Mouse (Mus musculus) T-helper 2 cell (primary cell): ENCODE measurements around the gene Sdk2.

Experiments used
- in situ Hi-C: fragments of 300-600 bp; cut with MboI, MseI; formaldehyde crosslinking; loops from one replicate; pipeline ENCODE4 v1.15.1; 2025; ENCODE audit warnings: high pct_unique_total_duplicates

Sdk2 gene

DNA sequence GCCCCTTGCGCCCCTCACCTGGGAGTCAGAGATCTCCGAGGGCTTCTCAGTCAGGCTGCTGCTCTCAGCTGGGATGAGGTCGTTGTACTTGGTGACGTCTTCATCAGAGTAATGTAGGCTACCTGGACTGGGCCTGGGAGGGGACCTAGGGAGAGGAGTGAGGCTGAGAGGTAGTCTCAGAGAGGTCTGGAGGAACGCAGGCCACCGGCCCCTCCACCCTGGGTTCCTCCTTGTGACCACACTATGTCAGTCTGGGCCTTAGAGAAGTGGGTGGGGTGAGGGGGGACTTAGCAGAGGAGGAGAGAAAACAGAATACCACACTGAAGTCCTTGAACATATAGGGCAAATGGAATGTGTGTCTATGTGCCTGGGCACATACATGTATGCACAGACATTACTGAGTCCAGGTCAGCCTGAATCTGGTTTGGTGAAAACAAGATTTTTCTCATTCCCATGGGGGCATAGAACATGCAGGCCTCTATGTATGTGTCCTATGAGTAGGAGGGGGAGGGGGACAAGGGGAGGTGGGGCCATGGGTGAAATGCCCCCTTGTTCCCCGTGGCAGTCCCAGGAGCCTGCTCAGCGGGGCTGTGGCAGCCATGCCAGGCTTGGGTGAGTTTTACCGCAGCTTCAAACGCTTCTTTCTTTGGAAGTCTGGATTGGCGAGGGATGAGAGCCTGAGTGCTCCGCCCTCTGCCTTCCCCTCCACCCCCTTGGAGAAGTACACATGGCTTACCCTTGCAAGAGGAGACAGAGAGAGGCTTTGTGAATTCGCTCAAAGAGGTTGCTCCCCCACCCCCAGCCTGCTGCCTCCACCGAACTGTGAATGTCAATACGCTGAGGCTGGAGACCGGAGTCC lies 275.3 kb downstream of the Sdk2 start:
- in situ Hi-C loops: no loop called here

DNA sequence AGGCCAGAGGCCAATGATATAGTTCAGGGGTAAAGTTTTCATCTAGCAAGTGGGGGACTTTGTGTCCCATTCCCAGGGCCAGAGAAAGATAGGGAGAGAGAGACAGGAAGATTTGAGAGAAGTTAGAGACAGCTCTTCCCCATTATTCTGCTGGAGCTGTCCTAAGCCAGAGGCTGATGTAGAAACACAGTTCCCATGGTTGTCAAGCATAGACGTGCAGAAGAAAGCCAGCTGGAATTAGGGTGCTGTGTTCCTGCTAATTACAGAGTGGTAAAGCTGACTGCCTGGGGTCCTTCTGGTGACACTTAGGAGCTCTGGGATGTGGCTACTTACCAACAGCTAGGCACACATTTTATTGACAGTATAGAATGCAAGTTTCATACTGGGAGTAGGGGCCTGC lies 277.7 kb downstream of the Sdk2 start:
- in situ Hi-C loops: no loop called here

DNA sequence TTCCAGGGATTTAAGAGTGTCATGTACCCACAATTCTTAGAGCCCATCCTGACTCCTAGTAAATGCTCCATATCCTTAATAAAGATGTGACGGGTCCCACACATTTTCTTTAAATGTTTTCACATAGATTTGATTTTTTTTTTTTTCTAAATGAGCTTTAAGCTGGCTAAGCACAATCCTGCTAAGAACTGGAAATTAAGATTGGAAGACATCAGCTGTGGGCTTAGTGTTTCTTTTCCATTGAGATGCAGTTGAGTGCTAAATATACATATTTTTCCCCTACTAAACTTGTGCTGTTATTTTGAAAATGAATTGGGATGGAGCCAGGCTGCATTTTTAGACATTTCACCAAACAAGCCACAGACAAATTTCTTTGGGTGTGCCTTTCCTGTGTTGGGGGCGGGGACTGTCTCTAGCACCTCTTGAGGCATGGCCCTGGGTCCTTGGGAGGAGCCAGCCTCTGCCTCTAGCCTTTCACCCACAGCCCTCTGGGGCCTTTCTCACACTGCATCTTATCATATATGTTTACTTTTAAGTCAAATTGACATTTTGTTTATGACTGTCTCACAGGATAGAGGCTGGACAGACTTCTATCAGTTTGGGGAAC lies 278.6 kb downstream of the Sdk2 start:
- in situ Hi-C loops: no loop called here

- in situ Hi-C loops: no loop called here
Observed at GRCm38 (mm10) chr11:113787432-113788182, 279.2 kb downstream of the Sdk2 start.

DNA sequence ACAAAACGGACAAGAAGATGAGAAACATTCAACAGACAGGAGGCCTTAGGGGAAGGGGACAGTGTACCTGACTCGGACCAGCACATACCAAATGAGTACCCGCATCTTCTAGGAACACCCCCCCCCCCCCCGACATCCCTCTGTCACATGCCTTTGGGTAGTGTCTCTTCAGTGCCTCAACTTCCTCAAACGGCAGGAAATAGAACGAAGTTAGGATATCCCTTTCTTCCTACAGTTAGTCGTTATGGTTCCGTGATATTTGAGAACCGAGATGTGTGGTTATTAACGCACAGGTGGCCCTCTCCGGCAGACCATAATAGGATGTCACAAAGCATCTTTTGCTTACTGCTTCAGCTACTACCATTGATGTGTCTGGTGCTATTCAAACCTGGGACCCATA lies 279.8 kb downstream of the Sdk2 start:
- in situ Hi-C loops: no loop called here

DNA sequence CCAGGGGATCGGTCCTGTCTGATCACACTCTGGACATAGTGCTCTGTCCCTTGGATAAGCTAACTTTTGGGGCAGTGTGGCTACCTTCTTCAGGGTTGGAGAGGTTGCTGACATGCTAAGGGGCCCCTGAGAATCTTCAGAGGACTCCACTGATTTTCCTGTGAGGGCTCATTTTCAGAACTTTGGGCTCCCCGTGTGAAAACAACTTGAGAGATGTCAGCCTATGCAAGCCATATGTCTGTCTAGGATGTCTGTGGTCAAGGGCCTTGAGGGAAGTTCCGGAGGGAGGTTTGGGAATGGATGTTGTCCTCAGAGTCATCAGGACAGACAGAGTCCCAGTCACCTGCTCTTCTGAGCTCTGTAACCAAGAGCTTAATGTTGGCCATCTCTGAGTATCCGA lies 280.5 kb downstream of the Sdk2 start:
- in situ Hi-C loops: no loop called here

DNA sequence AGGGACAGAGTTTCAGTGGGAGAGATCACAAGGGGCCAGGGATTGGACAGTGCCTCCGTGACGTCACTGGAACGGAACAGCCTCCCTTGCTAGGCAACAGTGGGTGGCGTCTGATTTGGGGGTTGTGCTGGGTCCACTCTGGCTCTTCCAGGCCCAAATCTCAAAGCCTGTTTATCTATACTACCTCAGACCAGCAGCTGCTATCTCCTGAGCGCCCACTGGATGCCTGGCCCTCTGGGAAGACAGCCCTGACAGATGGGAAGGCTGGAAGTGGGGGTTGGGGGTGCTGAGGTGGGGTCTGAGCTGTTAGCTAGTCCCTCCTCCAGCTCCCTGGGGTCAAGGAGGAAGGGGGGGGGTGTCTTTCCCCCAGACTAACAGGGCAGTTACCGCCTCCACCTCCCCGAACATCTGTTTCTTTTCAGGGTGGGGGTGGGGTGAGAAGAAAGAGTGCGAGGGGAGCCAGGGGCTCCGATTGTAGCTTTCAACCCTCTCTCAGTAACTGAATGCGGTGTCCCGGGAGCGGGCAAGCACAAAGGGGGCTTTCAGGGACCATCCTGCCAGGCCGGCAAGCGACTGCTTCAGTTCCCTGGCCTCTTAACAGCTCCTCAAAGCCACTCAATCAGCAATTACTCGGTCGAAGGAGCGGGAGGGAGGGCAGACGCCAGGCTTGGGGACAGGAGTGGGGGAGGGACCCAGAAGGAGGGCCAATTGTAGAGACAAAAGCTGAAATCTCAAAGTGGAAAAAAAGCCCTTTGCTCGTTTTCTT lies 281.3 kb downstream of the Sdk2 start:
- in situ Hi-C loops: no loop called here

- in situ Hi-C loops: no loop called here
Observed at GRCm38 (mm10) chr11:113784656-113785396, 282.0 kb downstream of the Sdk2 start.

GRCm38 (mm10) chr11:113782496-113782895 lies 284.4 kb downstream of the Sdk2 start:
- in situ Hi-C loops: no loop called here

DNA sequence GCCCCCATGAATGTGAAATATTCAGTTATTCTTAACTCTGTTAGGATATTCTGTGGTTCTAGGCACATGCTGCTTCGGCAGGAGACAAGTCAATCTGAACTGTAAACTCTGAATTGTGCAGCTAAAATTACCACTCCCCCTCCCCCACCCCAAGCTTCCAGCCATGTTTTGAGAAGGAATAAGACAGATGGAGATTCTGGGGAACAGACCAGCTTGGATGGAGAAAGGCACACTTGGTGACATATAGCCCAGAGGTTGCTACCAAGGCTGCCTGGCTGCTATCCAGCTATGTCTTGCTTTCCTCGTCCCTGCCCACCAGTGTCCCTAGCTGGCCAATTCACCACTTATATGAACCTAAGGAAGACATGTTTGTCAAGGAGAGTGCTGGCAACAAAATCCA lies 284.8 kb downstream of the Sdk2 start:
- in situ Hi-C loops: no loop called here

DNA sequence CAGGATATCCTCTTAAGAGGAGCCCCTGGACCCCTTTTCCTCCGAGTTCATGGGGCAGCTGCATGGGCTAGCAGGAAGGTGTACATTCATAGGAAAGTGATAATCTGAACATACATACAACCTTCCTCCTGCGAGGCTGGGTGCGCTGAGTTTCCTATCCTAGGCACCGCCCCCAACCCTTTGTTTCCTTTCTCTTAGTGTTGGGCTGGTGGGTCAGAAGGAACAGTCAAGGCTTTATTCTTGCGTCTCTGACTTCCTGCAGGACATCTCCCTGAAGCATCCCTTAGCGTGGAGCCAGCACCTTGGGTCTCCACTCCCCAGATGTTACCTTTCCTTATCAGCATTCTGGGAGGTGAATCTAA lies 287.2 kb downstream of the Sdk2 start:
- in situ Hi-C loops: no loop called here

DNA sequence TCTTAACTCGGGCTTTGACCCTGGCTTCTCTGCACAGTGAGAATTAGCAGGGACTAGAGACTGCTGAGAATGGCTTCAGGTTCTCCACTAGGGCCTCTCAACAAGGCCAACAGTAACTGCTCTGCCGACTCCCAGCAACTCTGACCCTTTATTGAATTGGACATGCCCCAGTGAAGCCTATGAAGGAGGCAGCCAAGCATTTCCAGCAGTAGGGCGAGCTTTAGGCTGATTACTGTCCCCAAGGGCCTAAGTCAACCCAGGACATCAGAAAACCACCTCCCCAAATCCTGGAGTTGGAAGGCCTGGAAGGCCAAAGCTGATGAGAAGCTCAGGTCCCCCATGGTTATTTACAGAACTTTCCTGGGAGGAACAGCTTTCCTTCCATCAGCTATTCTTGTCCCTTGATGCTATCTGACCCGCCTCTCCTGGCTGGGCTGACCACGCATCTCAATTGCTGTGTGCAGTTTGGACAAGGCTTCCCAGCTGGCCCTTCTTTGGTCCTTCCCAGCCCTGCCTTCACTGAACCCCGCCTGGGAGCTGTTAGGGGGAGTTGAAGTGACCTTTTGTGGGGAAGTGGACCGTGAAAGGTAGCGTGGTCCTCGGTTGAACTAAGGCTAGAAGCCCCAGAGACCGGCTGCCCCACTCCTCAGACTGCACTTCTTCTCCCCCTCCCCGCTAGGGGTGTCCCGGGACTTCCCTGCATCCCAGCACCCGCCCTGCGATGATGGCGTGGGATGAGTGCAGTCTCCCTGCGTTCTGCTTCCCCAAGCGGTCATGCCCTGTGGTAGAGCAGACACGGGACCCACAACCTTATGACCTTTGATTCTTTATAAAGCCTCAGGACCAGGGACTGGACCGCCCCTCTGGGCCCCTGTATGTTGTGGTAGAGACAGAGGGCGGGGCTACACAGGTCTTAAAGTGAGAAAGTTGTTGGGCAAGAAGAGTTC lies 287.8 kb downstream of the Sdk2 start:
- in situ Hi-C loops: no loop called here

- in situ Hi-C loops: no loop called here
Observed at GRCm38 (mm10) chr11:113777878-113778464, 288.9 kb downstream of the Sdk2 start.

GRCm38 (mm10) chr11:113776851-113777511 lies 289.9 kb downstream of the Sdk2 start:
- in situ Hi-C loops: no loop called here

DNA sequence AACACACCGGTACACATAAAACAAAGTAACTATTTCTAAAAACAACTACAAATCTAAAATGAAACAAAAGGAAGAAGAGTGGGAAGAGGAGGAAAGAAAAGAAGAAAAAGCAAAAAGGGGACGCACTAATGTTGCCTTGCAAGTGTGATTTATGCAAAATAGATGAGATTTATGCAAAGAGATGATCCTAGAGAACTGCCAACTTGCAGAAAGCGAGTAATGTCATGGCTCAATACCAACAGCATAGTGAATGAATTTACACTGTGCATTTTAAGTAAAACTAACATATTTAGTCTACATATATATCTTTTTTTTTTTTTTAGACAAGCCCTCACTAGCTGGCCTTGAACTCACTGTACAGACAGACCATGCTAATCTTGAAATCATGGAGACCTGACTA lies 292.1 kb downstream of the Sdk2 start:
- in situ Hi-C loops: no loop called here

DNA sequence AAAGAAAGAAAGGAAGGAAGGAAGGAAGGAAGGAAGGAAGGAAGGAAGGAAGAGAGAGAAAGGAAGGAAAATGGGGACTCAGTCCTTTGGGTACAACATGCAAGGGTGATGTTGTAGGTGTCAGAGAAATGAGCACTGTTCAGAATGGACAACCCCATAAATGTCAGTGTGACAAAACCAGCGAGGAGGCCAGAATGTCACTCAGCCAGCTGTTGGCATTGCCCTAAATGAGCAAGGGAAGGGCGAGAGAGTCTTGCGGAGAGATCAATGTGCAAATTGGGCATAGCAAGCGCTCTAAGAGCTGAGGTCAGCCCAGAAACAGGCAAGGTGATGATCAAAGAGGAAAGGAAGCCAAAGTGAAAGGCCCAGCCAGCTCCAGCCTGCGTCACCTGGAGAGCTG lies 293.7 kb downstream of the Sdk2 start:
- in situ Hi-C loops: no loop called here

DNA sequence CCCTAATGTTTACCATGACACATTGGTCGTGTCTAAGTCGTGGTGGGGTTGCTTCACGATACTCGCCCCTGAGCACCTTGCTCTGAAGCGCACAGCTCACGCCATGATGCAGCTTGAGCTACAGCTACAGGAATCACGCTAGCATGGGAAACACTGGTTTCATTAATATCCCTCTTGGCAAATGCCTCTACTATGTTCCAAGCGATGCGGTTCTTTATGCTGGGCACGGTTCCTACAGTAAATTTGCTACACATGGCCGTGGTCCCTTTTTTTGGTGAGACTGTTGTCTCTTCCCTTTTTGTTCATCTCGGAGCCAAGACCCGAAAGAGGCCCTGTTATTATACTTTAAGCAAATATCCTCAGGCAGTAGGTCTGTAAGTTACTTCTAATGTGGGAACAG lies 295.7 kb downstream of the Sdk2 start:
- in situ Hi-C loops: no loop called here

- in situ Hi-C loops: no loop called here
Observed at GRCm38 (mm10) chr11:113768356-113768755, 298.5 kb downstream of the Sdk2 start.

DNA sequence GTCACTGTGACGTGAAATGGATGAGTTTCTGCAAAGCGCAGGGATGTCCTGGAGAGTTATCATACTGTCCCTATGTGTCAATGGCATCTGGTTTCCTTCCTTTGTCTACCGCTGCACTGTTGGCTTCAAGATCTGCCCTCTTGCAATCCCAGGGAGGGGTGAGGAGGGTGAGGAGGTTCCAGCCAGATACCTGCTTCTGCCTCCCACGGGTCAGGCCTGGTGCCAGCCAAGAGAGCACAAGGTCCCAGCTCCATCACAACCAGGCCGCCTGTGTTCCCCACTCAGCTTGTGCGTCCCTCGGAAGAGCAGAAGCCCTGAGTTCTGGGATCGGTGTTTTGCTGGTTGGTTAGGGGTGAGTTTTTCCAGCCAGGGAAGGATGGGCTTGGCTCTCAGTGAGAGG lies 299.6 kb downstream of the Sdk2 start:
- in situ Hi-C loops: no loop called here
